Mouse (Mus musculus): ENCODE data around the gene Prelid1.

GRCm38 (mm10) chr13:55368401-55368800 lies 48.1 kb downstream of the Prelid1 start:
- TF ChIP-seq POLR2A (IDR thresholded peaks at IDR 0.05; ENCODE audit: insufficient read depth, low read length) (no peak), CTCF (IDR thresholded peaks at IDR 0.05; ENCODE audit: low read depth, low read length) (no peak)
